Mouse (Mus musculus) 416B (cell line): ENCODE data around the gene St6galnac3.

ENCODE experiments used
- DNase-seq: peaks from one replicate; pipeline ENCODE4 v3.0.0; 2011; ENCODE audit warnings: low read depth

St6galnac3 gene

GRCm38 (mm10) chr3:153690553-153690952 lies 34.4 kb downstream of the St6galnac3 start:
- DNase-seq, result no peak

- DNase-seq, result no peak
Observed at GRCm38 (mm10) chr3:153689793-153690291, 35.1 kb downstream of the St6galnac3 start.

- no peak for DNase-seq
Observed at GRCm38 (mm10) chr3:153687896-153688295, 37.1 kb downstream of the St6galnac3 start.

DNA sequence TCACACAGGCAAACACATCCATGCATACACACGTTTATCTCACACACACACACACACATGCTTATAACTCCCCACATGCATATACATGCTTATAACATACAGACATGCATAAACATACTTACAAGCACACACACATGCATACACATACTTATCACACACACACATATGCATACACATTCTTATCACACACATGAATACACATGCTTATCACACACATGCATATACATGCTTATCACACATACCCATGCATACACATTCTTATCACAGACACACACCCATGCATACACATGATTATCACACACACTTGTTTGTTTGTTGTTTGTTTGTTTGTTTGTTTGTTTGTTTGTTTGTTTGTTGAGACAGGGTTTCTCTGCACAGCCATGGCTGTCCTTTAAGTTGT lies 40.1 kb downstream of the St6galnac3 start:
- DNase-seq, result no peak

DNA sequence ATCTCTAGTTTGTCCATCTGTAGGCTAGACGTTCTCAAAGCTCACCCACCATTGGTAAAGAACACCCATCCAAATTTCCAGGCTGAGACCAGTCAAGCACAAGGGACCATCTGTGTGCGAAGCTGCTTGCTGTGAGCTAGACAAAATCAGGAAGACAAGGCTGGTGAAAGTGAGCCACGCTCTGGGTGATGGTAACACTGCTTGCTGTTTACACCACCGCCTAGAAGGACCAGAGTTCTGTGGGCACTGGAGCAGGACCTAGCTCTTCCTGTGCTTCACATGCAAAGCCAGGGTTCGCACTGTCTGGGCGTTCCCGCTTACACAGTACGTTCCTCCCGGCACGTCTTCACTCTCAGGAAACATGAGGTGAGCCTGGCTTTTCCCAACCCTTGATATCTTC lies 42.7 kb downstream of the St6galnac3 start:
- DNase-seq, result no peak

DNA sequence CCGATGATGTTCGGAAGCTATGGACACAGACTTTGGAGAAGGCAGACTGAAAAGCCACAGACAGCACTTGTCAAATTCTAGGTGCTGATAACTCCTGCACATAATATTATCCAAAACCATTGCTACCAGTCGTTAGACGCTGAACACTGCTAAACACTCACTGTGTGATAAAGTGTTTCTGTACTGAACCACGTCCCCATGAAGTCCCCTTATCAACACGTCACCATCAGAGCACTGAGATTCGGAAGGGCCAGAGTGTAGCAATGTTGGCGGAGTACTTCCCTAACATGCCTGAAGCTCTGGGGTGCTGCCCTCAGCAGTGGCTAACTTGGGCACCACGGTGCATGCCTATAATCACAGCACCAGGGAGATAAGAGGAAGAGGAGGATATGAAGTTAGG lies 43.3 kb downstream of the St6galnac3 start:
- DNase-seq, result no peak

GRCm38 (mm10) chr3:153675832-153676231 lies 49.1 kb downstream of the St6galnac3 start:
- DNase-seq, result no peak

DNA sequence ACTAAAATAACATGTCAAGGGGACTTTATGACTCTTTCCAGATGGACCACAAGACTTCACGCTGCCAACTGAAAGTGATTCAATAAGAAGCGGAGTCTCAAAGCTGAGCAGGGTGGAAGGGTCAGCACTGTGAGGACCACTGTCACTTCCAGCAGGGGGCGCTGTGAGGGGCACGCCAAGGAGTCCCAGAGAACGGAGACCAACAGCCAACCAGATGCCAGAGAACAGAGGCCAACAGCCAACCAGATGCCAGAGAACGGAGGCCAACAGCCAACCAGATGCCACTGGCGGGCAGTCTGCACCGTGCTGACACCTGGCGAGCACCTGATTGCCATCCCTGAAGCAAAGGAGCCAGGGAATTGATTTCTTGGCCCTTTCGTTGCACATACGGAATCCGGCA lies 49.9 kb downstream of the St6galnac3 start:
- DNase-seq, result no peak

DNA sequence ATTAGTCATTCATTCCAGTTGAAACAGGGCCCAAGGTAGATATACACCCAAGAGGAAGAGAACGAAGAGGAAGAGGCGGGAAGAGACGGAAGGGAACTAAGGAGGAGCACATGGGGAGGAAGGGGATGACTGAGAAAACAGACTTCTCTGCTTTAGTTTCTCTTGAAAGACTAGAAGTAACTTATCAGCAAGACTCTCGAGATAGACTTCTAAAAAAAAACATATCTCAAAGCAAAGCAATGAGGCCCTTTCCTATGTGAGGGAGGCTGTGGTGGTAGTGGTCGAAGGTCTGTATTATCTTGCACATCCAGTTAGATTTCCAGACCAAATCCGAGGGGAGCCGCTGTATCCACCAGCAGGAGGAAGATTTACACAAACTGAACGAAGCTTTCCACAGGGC lies 50.6 kb downstream of the St6galnac3 start:
- no peak for DNase-seq

GRCm38 (mm10) chr3:153673451-153673850 lies 51.5 kb downstream of the St6galnac3 start:
- DNase-seq, result no peak

DNA sequence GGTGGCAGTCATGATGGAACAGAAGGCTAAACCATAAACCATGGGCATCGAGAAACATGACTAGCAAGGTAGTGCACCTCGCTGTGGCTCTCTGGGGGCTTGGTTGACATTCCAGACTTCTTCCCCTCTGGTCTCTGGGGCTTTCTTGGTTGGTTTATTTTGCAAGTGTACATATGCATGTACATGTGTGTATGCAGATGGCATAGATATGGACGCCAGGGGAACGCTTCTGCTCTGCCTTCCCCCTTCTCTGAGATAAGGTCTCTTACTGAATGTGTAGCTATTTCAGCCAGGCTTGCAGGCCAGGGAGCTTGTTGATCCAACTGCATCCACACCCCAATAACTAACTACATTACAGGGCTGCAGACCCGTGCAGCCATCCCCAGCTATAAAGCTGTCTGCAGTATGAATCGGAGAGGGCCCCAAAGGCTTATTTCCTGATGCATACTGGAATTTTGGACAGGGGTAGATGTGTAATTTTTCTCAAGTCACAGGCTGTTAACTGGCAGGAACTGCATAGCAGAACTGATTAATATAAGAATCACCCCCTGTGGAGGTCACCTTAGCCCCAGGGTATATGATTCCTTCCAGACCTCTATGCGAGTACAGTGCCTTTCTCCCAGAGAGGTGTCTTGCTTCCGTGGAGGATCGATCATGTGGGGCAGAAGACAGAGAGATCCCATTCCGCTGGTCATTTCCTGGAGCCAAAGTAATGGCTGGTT lies 53.9 kb downstream of the St6galnac3 start:
- no peak for DNase-seq

DNA sequence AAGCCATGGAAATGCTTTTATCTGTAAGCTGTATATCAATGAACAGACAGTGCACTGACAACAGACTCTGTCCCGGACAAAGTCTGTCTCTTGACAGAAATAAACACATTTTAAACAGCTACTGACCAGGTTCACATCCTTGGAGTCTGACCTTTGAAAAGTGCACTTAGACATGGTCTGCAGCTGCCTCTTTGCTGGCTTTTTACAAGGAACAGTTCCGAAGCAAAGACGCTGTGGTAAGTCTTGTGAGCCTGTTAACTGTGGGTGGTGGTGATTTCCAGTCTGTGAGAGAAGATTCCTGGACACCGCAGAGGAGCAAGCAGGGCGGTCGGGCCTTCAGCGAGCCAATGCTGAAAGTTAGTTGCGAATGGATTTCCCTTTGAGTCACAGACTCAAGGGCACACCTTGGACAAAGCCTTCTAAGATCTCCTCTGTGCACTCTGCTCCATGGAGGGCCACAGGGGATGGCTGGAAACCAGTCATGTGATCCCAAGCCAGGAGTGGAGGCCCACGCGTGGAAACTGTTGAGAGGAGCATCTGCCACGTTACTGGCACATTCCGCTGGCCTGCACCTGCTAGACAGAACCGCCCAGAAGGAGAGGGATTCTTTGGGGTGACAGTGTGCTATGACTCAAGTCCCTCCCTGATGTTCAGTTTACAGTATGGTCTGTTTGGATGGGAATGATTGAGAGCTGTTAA lies 55.1 kb downstream of the St6galnac3 start:
- no peak for DNase-seq

- DNase-seq, result no peak
Observed at GRCm38 (mm10) chr3:153669329-153669728, 55.6 kb downstream of the St6galnac3 start.

DNA sequence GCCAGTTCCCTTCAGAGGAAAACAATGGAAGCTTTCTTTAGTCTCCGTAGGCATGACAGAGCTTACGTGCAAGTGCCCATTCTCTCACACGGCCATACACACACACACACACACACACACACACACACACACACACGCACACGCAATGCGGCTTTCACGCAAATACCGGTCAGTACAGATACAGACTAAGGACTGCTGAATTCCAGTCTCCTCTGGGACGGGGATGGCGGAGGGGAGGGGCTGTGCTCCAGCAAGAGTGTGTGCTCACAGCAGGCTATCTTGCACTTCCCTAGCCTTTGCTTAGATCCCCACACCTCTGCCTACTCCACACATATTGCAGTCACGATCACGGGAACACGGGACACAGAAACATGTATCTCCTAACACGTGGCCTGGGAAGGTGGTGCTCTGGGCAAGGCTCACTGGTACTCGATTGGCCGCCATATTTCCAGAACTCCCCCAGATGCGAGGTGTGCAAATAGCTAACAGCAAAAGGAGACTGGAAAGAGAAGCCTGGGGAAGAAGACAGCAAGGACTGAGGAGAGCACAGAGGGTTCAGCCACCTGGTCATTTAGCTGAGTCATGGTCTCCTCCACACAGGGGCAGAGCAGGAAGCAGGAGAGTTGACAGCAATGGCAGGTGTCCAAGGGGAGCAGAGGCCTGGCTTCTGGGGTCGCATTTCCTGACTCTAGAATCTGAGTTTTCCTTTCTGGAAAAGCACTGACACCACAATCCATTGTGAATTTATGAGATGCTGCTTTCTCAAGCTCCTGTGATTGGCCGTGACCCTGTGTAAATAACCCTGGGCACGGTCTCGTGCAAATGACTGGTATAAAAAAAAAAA lies 56.3 kb downstream of the St6galnac3 start:
- no peak for DNase-seq

DNA sequence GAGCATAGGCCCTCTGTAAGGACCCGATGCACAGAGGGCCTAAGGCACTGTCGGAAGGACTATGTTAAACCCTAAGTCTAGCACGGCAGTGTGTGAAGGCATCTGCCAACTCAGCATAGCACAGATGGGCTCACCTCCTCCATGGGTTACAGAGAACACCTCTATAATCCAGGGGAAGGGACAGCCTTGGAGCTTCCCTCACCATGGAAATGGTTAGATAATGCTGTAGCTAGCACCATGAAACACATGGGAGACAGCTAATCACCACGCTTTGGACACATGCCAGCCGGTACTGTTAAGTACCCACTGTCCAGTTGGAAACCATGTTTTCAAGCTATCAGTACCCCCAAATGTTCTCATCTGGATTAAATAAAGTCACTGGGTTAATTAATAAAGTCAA lies 60.3 kb downstream of the St6galnac3 start:
- no peak for DNase-seq

- DNase-seq, result no peak
Observed at GRCm38 (mm10) chr3:153663841-153664427, 61.0 kb downstream of the St6galnac3 start.

GRCm38 (mm10) chr3:153662796-153663195 lies 62.2 kb downstream of the St6galnac3 start:
- no peak for DNase-seq

GRCm38 (mm10) chr3:153661927-153662326 lies 63.0 kb downstream of the St6galnac3 start:
- DNase-seq, result no peak

DNA sequence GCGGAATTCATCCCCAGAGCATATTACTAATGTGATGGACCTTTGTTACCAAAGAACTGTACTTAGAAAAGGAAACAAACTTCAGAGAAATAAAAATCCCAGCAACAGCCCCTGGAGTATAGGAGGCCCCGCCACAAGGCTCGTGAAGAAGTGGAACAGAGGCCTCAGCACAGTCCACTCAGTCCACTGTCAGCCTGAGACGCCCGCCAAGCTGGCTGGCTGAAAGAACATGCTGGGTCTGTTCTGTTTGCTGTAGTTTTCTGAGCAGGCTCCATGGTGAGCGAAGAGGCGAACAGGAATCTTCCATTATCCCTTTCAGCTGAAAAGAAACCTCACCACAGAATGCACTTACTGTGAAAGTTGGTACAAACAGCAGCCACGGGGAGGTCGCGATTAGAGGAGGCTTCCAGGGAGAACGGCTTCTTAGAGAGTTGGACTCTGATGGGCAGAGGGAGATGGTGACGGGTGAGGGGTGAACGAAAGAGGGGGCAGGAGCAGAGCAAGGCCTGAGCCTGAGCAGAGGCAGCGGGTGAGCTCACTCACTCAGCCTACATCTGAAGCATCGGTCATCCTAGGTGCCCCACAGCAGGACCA lies 65.3 kb downstream of the St6galnac3 start:
- DNase-seq, result no peak

GRCm38 (mm10) chr3:153658051-153658777 lies 66.8 kb downstream of the St6galnac3 start:
- peak; percentile 6 for DNase-seq

DNA sequence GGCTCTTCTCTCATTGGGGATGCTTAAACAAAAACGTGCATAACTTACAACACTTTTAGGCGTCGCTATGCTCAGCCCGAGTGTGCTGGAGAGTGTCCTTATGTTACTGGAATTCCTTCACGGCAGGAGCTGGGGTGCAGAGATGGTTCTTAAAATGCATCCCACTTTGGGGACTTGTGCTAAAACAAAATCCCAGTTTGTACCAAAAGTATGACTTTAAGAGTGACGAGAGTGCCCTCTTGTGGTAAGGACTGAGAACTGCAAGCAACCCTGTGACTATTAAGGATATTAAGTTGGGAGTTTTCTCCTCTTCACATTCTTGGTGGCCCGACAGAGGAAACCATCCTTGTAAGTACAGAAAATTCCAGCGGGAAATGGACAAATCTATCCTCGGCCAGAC lies 69.9 kb downstream of the St6galnac3 start:
- DNase-seq, result peak; percentile 39
